Mouse (Mus musculus) CH12.LX (cell line): ENCODE results near the gene Trpc2. TPM values are rescaled to one million over a fixed set of nuclear protein-coding genes. Genes with fewer than 3 reads are reported as not detected.
A peak's percentile ranks its signal among the peaks of the same experiment; 100 is the strongest.

Experiments
- DNase-seq: peaks from one replicate; pipeline ENCODE4 v3.0.0-alpha.2; 2013; ENCODE audit errors: extremely low read depth
- H3K27ac ChIP-seq: 2 replicates; pipeline ENCODE4 v1.5.1; 2012; ENCODE audit warnings: low read depth, mild to moderate bottlenecking, control low read depth, moderate library complexity; ENCODE audit not compliant: insufficient read depth
- H3K27me3 ChIP-seq: replicated peaks from 2 replicates; pipeline ENCODE3; 2012; ENCODE audit warnings: inconsistent platforms
- H3K36me3 ChIP-seq, 2 experiments: replicated peaks in 1 of 2; 2 replicates each; pipeline versions ENCODE3 to v1.6.1; 2012; ENCODE audit warnings: inconsistent platforms in 1 of 2, low read length in 1 of 2, mild to moderate bottlenecking in 1 of 2, mixed read lengths in 1 of 2, moderate library complexity in 1 of 2; ENCODE audit not compliant: control insufficient read depth in 1 of 2, insufficient read depth in 1 of 2
- H3K4me1 ChIP-seq, 2 experiments: 2 replicates each; pipeline ENCODE4 v1.6.1; 2012; ENCODE audit warnings: inconsistent platforms in 1 of 2, moderate library complexity in 1 of 2; ENCODE audit not compliant: insufficient read depth in 2 of 2, control insufficient read depth in 1 of 2
- H3K4me2 ChIP-seq: 2 replicates; pipeline ENCODE4 v1.6.1; 2012; ENCODE audit warnings: low read depth, mild to moderate bottlenecking, control low read depth; ENCODE audit not compliant: poor library complexity, insufficient read depth, severe bottlenecking
- H3K4me3 ChIP-seq, 3 experiments: fragments of 150-350 bp in 1 of 3; sonication (generic) in 1 of 3; replicated peaks in 1 of 3; 2 replicates each; pipeline versions ENCODE3 to v1.5.1; 2011 to 2012; ENCODE audit warnings: low read depth in 2 of 3, low read length in 2 of 3, mild to moderate bottlenecking in 2 of 3, moderate library complexity in 2 of 3, control low read depth in 1 of 3, improper control_type of control experiment in 1 of 3, inconsistent platforms in 1 of 3, mixed read lengths in 1 of 3; ENCODE audit not compliant: poor library complexity in 1 of 3
- H3K79me2 ChIP-seq: replicated peaks from 2 replicates; pipeline ENCODE4 v1.6.1; 2012; ENCODE audit warnings: mild to moderate bottlenecking, moderate library complexity; ENCODE audit not compliant: control insufficient read depth, poor library complexity, insufficient read depth, severe bottlenecking; ENCODE audit errors: extremely low read depth
- H3K9ac ChIP-seq: 2 replicates; pipeline ENCODE4 v1.6.1; 2012; ENCODE audit warnings: low read depth, mild to moderate bottlenecking, control low read depth, moderate library complexity; ENCODE audit not compliant: insufficient read depth
- H3K9me3 ChIP-seq: replicated peaks from 2 replicates; pipeline ENCODE3; 2012; ENCODE audit warnings: low read length, inconsistent platforms, mixed read lengths
- BHLHE40 ChIP-seq: IDR thresholded peaks from 2 replicates; pipeline ENCODE4 v1.6.1; 2011; ENCODE audit warnings: mild to moderate bottlenecking, low read depth, low read length, improper control_type of control experiment
- CHD1 ChIP-seq: IDR thresholded peaks from 2 replicates; pipeline ENCODE4 v1.6.1; 2012; ENCODE audit warnings: low read depth, low read length, improper control_type of control experiment, inconsistent platforms
- CHD2 ChIP-seq: IDR thresholded peaks from 2 replicates; pipeline ENCODE4 v1.6.1; 2011; ENCODE audit warnings: low read length, improper control_type of control experiment
- CTCF ChIP-seq, 2 experiments: IDR thresholded peaks in 1 of 2; conservative IDR thresholded peaks in 1 of 2; 2 replicates each; pipeline ENCODE4 v1.5.1; 2011 to 2012; ENCODE audit warnings: low read depth in 2 of 2, low read length in 2 of 2, improper control_type of control experiment in 1 of 2, inconsistent platforms in 1 of 2, mild to moderate bottlenecking in 1 of 2, moderate library complexity in 1 of 2
- E2F4 ChIP-seq: IDR thresholded peaks from 2 replicates; pipeline ENCODE4 v1.6.1; 2011; ENCODE audit warnings: low read depth, low read length, improper control_type of control experiment; ENCODE audit not compliant: insufficient replicate concordance
- ELF1 ChIP-seq: IDR thresholded peaks from 2 replicates; pipeline ENCODE4 v1.6.1; 2014; ENCODE audit warnings: low read depth, mild to moderate bottlenecking, inconsistent platforms, low read length, improper control_type of control experiment
- EP300 ChIP-seq: IDR thresholded peaks from 2 replicates; pipeline ENCODE4 v1.6.1; 2011; ENCODE audit warnings: low read length, improper control_type of control experiment
- ETS1 ChIP-seq: conservative IDR thresholded peaks from 2 replicates; pipeline ENCODE4 v1.6.1; 2012; ENCODE audit warnings: low read depth, mild to moderate bottlenecking, inconsistent platforms, low read length, improper control_type of control experiment, moderate library complexity
- GABPA ChIP-seq: IDR thresholded peaks from 2 replicates; pipeline ENCODE4 v1.6.1; 2012; ENCODE audit warnings: low read depth, low read length, improper control_type of control experiment, inconsistent platforms; ENCODE audit not compliant: insufficient replicate concordance
- HCFC1 ChIP-seq: IDR thresholded peaks from 2 replicates; pipeline ENCODE4 v1.6.1; 2012; ENCODE audit warnings: low read depth, mild to moderate bottlenecking, inconsistent platforms, low read length, improper control_type of control experiment
- IRF4 ChIP-seq: IDR thresholded peaks from 2 replicates; pipeline ENCODE4 v1.6.1; 2014; ENCODE audit warnings: low read depth, mild to moderate bottlenecking, inconsistent platforms, low read length, improper control_type of control experiment
- KAT2A ChIP-seq: IDR thresholded peaks from 2 replicates; pipeline ENCODE4 v1.6.1; 2012; ENCODE audit warnings: low read length, improper control_type of control experiment, inconsistent platforms; ENCODE audit not compliant: insufficient replicate concordance
- MAX ChIP-seq: IDR thresholded peaks from 2 replicates; pipeline ENCODE4 v1.6.1; 2011; ENCODE audit warnings: low read length, improper control_type of control experiment
- MAZ ChIP-seq: IDR thresholded peaks from 2 replicates; pipeline ENCODE4 v1.6.1; 2012; ENCODE audit warnings: low read depth, mild to moderate bottlenecking, inconsistent platforms, low read length, improper control_type of control experiment, moderate library complexity
- MEF2A ChIP-seq: IDR thresholded peaks from 2 replicates; pipeline ENCODE4 v1.6.1; 2014; ENCODE audit warnings: low read depth, mild to moderate bottlenecking, inconsistent platforms, low read length, improper control_type of control experiment, borderline replicate concordance
- MXI1 ChIP-seq: IDR thresholded peaks from 2 replicates; pipeline ENCODE4 v1.6.1; 2011; ENCODE audit warnings: mild to moderate bottlenecking, low read depth, low read length, improper control_type of control experiment
- MYC ChIP-seq: IDR thresholded peaks from 2 replicates; pipeline ENCODE4 v1.6.1; 2011; ENCODE audit warnings: low read depth, mild to moderate bottlenecking, improper control_type of control experiment, low read length
- NELFE ChIP-seq: IDR thresholded peaks from 2 replicates; pipeline ENCODE4 v1.6.1; 2011; ENCODE audit warnings: low read depth, low read length, improper control_type of control experiment
- POLR2A ChIP-seq: IDR thresholded peaks from 2 replicates; pipeline ENCODE4 v1.6.1; 2011; ENCODE audit warnings: low read depth, mild to moderate bottlenecking, improper control_type of control experiment, low read length
- POLR2AphosphoS2 ChIP-seq: IDR thresholded peaks from 2 replicates; pipeline ENCODE4 v1.6.1; 2011; ENCODE audit warnings: low read depth, low read length, improper control_type of control experiment
- RAD21 ChIP-seq: IDR thresholded peaks from 2 replicates; pipeline ENCODE4 v1.6.1; 2011; ENCODE audit warnings: low read depth, mild to moderate bottlenecking, low read length, improper control_type of control experiment, moderate library complexity
- RCOR1 ChIP-seq: conservative IDR thresholded peaks from 2 replicates; pipeline ENCODE4 v1.6.1; 2012; ENCODE audit warnings: low read depth, mild to moderate bottlenecking, inconsistent platforms, low read length, improper control_type of control experiment
- SIN3A ChIP-seq: IDR thresholded peaks from 2 replicates; pipeline ENCODE4 v1.6.1; 2012; ENCODE audit warnings: low read length, improper control_type of control experiment, inconsistent platforms
- TBP ChIP-seq: conservative IDR thresholded peaks from 2 replicates; pipeline ENCODE4 v1.6.1; 2011; ENCODE audit warnings: low read depth, low read length, improper control_type of control experiment
- TCF12 ChIP-seq: IDR thresholded peaks from 2 replicates; pipeline ENCODE4 v1.6.1; 2014; ENCODE audit warnings: low read depth, mild to moderate bottlenecking, inconsistent platforms, low read length, improper control_type of control experiment
- UBTF ChIP-seq: IDR thresholded peaks from 2 replicates; pipeline ENCODE4 v1.6.1; 2012; ENCODE audit warnings: low read depth, mild to moderate bottlenecking, inconsistent platforms, low read length, improper control_type of control experiment, moderate library complexity
- USF2 ChIP-seq: conservative IDR thresholded peaks from 2 replicates; pipeline ENCODE4 v1.6.1; 2011; ENCODE audit warnings: low read depth, low read length, improper control_type of control experiment
- ZKSCAN1 ChIP-seq: IDR thresholded peaks from 2 replicates; pipeline ENCODE4 v1.6.1; 2012; ENCODE audit warnings: low read depth, inconsistent platforms, low read length, improper control_type of control experiment, borderline replicate concordance
- ZMIZ1 ChIP-seq: IDR thresholded peaks from 2 replicates; pipeline ENCODE4 v1.6.1; 2012; ENCODE audit warnings: low read depth, mild to moderate bottlenecking, inconsistent platforms, low read length, improper control_type of control experiment
- ZNF384 ChIP-seq: IDR thresholded peaks from 2 replicates; pipeline ENCODE4 v1.6.1; 2012; ENCODE audit warnings: low read depth, low read length, improper control_type of control experiment, inconsistent platforms
- dilution Hi-C: fragments of 300-500 bp; cut with MboI; formaldehyde crosslinking; loops from 2 replicates; pipeline ENCODE4 v1.14.3; 2020; ENCODE audit warnings: low sequenced_read_pairs; ENCODE audit not compliant: extremely low pct_unique_long_range_greater_than_20kb, extremely low pct_ligation_motif_present
- in situ Hi-C: fragments of 300-500 bp; cut with MboI; formaldehyde crosslinking; loops from 3 replicates; pipeline ENCODE4 v1.14.3; 2019; ENCODE audit warnings: low sequenced_read_pairs, low pct_ligation_motif_present, low pct_unique_long_range_greater_than_20kb, mixed read lengths
- polyA plus RNA-seq: library from polyadenylated mRNA; unstranded; fragments of >175 nt; gene quantifications from 2 replicates; pipeline ENCODE4 v1.2.1, GENCODE M21; 2012; ENCODE audit warnings: low read depth; ENCODE audit not compliant: insufficient read length
- total RNA-seq, 2 experiments: library from RNA; depleted of rRNA; stranded (reverse); fragments of 300-350 nt in 1 of 2; fragments of >200 nt in 1 of 2; gene quantifications; 2 replicates each; pipeline ENCODE4 v1.2.3; 2012 to 2014

The Trpc2 gene
- total and polyA plus RNA-seq, 3 experiments, result 0.17 to 0.24 TPM; not detected in 1

- peak within 1 kb of the TSS; percentile 80 for H3K9ac ChIP-seq
- in situ Hi-C loops (loop anchor here (10.0 kb wide), 1 partner anchor 400 kb away; the partner anchor contains the start of gene Clpb), dilution Hi-C loops (no loop called here)
- H3K27me3 ChIP-seq, result no peaks in the 10 kb centered on the region
- no peaks in the 10 kb centered on the region for H3K9me3 ChIP-seq
- H3K27ac ChIP-seq, result peak within 1 kb of the TSS; percentile 40; the same call in 1 of the 2 replicates
- peak within 1 kb of the TSS; percentile 97 for H3K4me2 ChIP-seq
- H3K4me1 ChIP-seq, result peaks cover 9 to 46% of the 10 kb centered on the region in 2 experiments
- peak; percentile 89 for TF ChIP-seq MXI1
- TF ChIP-seq RCOR1, result no peak
- TF ChIP-seq USF2, result no peak
- TF ChIP-seq E2F4, result peak; percentile 84; the same call in 1 of the 2 replicates
- TF ChIP-seq POLR2A, result peak; percentile 83
- TF ChIP-seq CHD2, result peak; percentile 82
- peak; percentile 87 for TF ChIP-seq ZNF384
- peak; percentile 93 for TF ChIP-seq SIN3A
- peak; percentile 91 for TF ChIP-seq MAZ
- TF ChIP-seq ELF1, result peak; percentile 81
- peak; percentile 86 for TF ChIP-seq MAX
- peak; percentile 80; the same call in 1 of the 2 replicates for TF ChIP-seq POLR2AphosphoS2
- TF ChIP-seq NELFE, result peak; percentile 90
- TF ChIP-seq ETS1, result peak; percentile 17
- TF ChIP-seq KAT2A, result peak; percentile 91; the same call in 1 of the 2 replicates
- no peak for TF ChIP-seq CTCF (conservative IDR thresholded peaks at IDR 0.05 in 1 of 2, IDR thresholded peaks at IDR 0.05 in 1 of 2; ENCODE audit: low read depth in 2 of 2, low read length in 2 of 2)
- TF ChIP-seq RAD21, result no peak
- no peak for TF ChIP-seq IRF4
- peak; percentile 89 for TF ChIP-seq TCF12
- peak; percentile 96 for TF ChIP-seq HCFC1
- TF ChIP-seq ZMIZ1, result peak; percentile 58; the same call in 1 of the 2 replicates
- no peak for TF ChIP-seq ZKSCAN1
- 0 out of 2 replicates have a peak, but pooled peaks have one; percentile 60 for TF ChIP-seq UBTF
- TF ChIP-seq BHLHE40, result peak; percentile 77
- peak; percentile 20; the same call in 1 of the 2 replicates for TF ChIP-seq GABPA
- TF ChIP-seq TBP, result no peak
- TF ChIP-seq MYC, result peak; percentile 98
- TF ChIP-seq EP300, result no peak
- TF ChIP-seq MEF2A, result peak; percentile 64
- peak; percentile 58; the same call in 1 of the 2 replicates for TF ChIP-seq CHD1
- H3K36me3 ChIP-seq, result peaks cover 2 to 12% of the 10 kb centered on the region in 2 experiments
- H3K79me2 ChIP-seq, result peaks cover 49% of the 10 kb centered on the region
- H3K4me3 ChIP-seq, result peak within 1 kb of the TSS; percentile 72 to 93 (median 81)
- peak; percentile 90 for DNase-seq
Observed at GRCm38 (mm10) chr7:102065046-102065891, 17.6 kb upstream of the Trpc2 start, which contains the start of the genes Rnf121, Xndc1 and Xntrpc. Gene Rnf121 (minus strand): TSS chr7:102065469. Gene Xndc1 (plus strand): TSS chr7:102065511. Gene Xntrpc (plus strand): TSS chr7:102065713.
